Mouse (Mus musculus): ENCODE data around the gene Aars2. TPM values are rescaled to one million over a fixed set of nuclear protein-coding genes. Genes with fewer than 3 reads are reported as not detected.

The Aars2 gene
- polyA plus RNA-seq, 1 experiment from 2014 or later = 20.5 TPM

DNA sequence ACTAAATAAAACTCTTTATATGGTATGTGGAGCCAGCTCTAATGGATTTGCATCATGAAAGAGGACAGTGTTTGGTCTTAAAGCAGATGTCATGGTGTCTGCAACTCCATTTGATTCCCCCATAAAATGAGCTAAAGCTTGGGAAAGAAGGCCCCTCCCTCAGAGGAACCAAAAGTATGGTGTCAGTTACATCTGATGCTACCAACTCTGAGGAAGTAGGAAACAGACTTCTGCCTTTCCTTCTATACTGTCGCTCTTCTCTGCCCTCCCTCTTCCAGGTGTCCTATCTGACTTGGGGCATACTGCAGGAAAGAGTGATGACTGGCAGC lies 59.4 kb downstream of the Aars2 start:
- whole genome bisulfite sequencing = 94% methylated on average over 1 of the region's 1 CpGs
- H3K27ac ChIP-seq = no peak overlapping the region
- 0 out of 2 replicates have a peak overlapping the region, but pooled peaks have one; percentile 2 for H3K4me3 ChIP-seq
- no peaks in the 10 kb centered on the region for H3K27me3 ChIP-seq (replicated peaks)
- H3K9ac ChIP-seq = no peak overlapping the region
- H3K36me3 ChIP-seq (replicated peaks) = peaks cover 48% of the 10 kb centered on the region
- no peak for ATAC-seq (replicated peaks)
- no peaks in the 10 kb centered on the region for H3K9me3 ChIP-seq
- no peak overlapping the region for H3K4me2 ChIP-seq
- H3K4me1 ChIP-seq = peaks cover 43% of the 10 kb centered on the region

DNA sequence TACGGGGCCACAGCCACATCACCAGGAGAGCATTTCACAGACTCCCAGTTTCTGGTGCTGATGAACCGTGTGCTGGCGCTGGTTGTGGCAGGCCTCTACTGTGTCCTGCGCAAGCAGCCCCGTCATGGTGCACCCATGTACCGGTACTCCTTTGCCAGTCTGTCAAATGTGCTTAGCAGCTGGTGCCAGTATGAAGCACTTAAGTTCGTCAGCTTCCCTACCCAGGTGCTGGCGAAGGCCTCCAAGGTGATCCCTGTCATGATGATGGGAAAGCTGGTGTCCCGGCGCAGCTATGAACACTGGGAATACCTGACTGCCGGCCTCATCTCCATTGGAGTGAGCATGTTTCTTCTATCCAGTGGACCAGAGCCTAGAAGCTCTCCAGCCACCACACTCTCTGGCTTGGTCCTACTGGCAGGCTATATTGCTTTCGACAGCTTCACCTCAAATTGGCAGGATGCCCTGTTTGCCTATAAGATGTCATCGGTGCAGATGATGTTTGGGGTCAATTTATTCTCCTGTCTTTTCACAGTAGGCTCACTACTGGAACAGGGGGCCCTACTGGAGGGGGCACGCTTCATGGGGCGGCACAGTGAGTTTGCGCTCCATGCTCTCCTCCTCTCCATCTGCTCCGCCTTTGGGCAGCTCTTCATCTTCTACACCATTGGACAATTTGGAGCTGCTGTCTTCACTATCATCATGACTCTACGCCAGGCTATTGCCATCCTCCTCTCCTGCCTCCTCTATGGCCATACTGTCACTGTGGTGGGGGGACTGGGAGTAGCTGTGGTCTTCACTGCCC lies 59.9 kb downstream of the Aars2 start:
- peaks cover 53% of the 10 kb centered on the region for H3K36me3 ChIP-seq (replicated peaks)
- no peak overlapping the region for H3K4me2 ChIP-seq
- WGBS = 70% methylated on average over 18 of the region's 18 CpGs
- H3K9ac ChIP-seq = no peak overlapping the region
- 0 out of 2 replicates have a peak overlapping the region, but pooled peaks have one; percentile 2 for H3K4me3 ChIP-seq
- no peaks in the 10 kb centered on the region for H3K9me3 ChIP-seq
- no peak for ATAC-seq (replicated peaks)
- H3K27ac ChIP-seq = no peak overlapping the region
- H3K27me3 ChIP-seq (replicated peaks) = no peaks in the 10 kb centered on the region
- peaks cover 48% of the 10 kb centered on the region for H3K4me1 ChIP-seq

DNA sequence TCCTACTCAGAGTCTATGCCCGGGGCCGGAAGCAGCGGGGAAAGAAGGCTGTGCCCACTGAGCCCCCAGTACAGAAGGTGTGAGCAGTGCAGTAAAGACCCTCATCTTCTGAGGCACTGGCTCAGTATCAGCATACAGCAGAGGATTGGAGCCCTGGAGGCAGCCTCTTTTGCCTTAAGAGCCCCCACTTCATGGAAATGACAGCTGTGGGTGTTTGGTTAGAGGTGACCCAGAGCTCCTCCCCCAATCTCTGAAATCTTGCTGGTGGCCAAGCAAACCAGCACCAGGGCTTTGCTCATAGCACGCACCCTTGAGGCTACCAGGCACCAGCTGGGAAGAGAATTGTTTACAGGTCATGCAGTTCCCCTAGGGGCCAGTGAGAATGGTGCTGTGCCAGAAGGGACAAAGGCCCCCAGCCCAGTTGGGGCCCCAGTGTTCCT lies 60.5 kb downstream of the Aars2 start:
- H3K4me1 ChIP-seq = peaks cover 54% of the 10 kb centered on the region
- H3K4me3 ChIP-seq = no peak overlapping the region
- H3K36me3 ChIP-seq (replicated peaks) = peaks cover 55% of the 10 kb centered on the region
- H3K9me3 ChIP-seq = no peaks in the 10 kb centered on the region
- H3K9ac ChIP-seq = no peak overlapping the region
- 37% methylated on average over 4 of the region's 4 CpGs for WGBS
- no peak overlapping the region for H3K4me2 ChIP-seq
- H3K27me3 ChIP-seq (replicated peaks) = no peaks in the 10 kb centered on the region
- no peak overlapping the region for H3K27ac ChIP-seq
- no peak for ATAC-seq (replicated peaks)

DNA sequence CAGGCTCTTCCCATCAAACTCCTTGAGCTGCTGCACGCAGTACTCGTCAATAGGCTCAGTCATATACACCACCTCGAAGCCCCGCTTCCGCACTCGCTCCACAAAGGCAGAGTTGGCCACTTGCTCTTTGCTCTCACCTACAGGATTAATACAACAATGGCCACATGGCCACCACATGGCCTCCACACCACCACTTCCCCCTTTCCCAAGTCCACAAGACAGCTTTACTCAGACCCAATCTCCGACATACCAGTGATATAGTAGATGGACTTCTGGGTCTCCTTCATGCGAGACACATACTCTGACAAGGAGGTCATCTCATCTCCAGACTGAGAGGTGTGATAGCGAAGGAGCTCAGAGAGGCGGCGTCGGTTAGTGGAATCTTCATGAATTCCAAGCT lies 62.3 kb downstream of the Aars2 start:
- H3K4me2 ChIP-seq = no peak overlapping the region
- H3K9me3 ChIP-seq = no peaks in the 10 kb centered on the region
- H3K27ac ChIP-seq = no peak overlapping the region
- peaks cover 55% of the 10 kb centered on the region for H3K36me3 ChIP-seq (replicated peaks)
- 91% methylated on average over 12 of the region's 12 CpGs for WGBS
- no peak for ATAC-seq (replicated peaks)
- H3K4me3 ChIP-seq = no peak overlapping the region
- peaks cover 54% of the 10 kb centered on the region for H3K4me1 ChIP-seq
- no peak overlapping the region for H3K9ac ChIP-seq
- H3K27me3 ChIP-seq (replicated peaks) = no peaks in the 10 kb centered on the region

DNA sequence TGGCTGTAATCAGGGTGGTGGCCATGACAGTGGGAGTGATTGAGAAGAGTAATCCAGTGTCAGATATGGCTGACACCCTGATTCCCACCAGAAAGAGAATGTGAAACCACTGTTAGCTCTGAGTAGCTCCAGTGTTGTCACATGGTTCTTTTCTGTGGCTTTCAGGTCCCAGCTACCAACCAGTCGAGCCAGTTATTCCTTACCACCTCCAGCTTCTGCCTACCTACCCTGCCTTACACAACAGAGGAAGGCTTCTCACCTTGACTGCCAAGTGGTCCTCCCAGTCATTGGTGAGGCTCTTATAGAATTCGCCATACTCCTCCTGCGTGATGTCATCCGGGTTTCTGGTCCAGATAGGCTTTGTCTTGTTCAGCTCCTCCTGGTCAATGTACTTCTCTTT lies 63.4 kb downstream of the Aars2 start:
- Histone ChIP-seq H3K27ac (no peak overlapping the region), H3K4me1 (peaks cover 53% of the 10 kb centered on the region), H3K9me3 (no peaks in the 10 kb centered on the region), H3K36me3 (replicated peaks) (peaks cover 55% of the 10 kb centered on the region), H3K9ac (no peak overlapping the region), H3K27me3 (replicated peaks) (no peaks in the 10 kb centered on the region), H3K4me3 (no peak overlapping the region), H3K4me2 (no peak overlapping the region)
- WGBS = 84% methylated on average over 4 of the region's 4 CpGs
- ATAC-seq (replicated peaks) = no peak

Other genes starting within 250 kb of the Aars2 start
- gene Cdc5l, start 73.1 kb upstream of the Aars2 start, polyA plus RNA-seq (2015; fragmentation: Nextera tagmentation; extraction: Ambion mirVana) = 61.3 and 62.1 TPM in 2 replicates
- 1.6 TPM in 2 replicates for gene Spats1, start 31.4 kb upstream of the Aars2 start, polyA plus RNA-seq (2015; fragmentation: Nextera tagmentation; extraction: Ambion mirVana)
- 6.0 and 6.2 TPM in 2 replicates for gene Tcte1, start 16.6 kb downstream of the Aars2 start, polyA plus RNA-seq (2015; fragmentation: Nextera tagmentation; extraction: Ambion mirVana)
- 32.1 and 33.9 TPM in 2 replicates for gene Tmem151b, start 42.8 kb downstream of the Aars2 start, polyA plus RNA-seq (2015; fragmentation: Nextera tagmentation; extraction: Ambion mirVana)
- gene Nfkbie, start 48.9 kb downstream of the Aars2 start, polyA plus RNA-seq (2015; fragmentation: Nextera tagmentation; extraction: Ambion mirVana) = 3.5 and 5.3 TPM in 2 replicates
- 85.5 and 93.4 TPM in 2 replicates for gene Slc35b2, start 57.0 kb downstream of the Aars2 start, polyA plus RNA-seq (2015; fragmentation: Nextera tagmentation; extraction: Ambion mirVana)
- gene Hsp90ab1, start 66.4 kb downstream of the Aars2 start, polyA plus RNA-seq (2015; fragmentation: Nextera tagmentation; extraction: Ambion mirVana) = 1,488 and 1,537 TPM in 2 replicates
- gene Slc29a1, start 92.8 kb downstream of the Aars2 start, polyA plus RNA-seq (2015; fragmentation: Nextera tagmentation; extraction: Ambion mirVana) = 30.7 and 33.0 TPM in 2 replicates
- not detected in 2 replicates for gene Mymx, start 95.3 kb downstream of the Aars2 start, polyA plus RNA-seq (2015; fragmentation: Nextera tagmentation; extraction: Ambion mirVana)
- gene Capn11, start 152.5 kb downstream of the Aars2 start, polyA plus RNA-seq (2015; fragmentation: Nextera tagmentation; extraction: Ambion mirVana) = 0.65 and 1.2 TPM in 2 replicates
- gene Mrpl14, start 179.5 kb downstream of the Aars2 start, polyA plus RNA-seq (2015; fragmentation: Nextera tagmentation; extraction: Ambion mirVana) = 118 and 124 TPM in 2 replicates
- 173 and 177 TPM in 2 replicates for gene Tmem63b, start 180.1 kb downstream of the Aars2 start, polyA plus RNA-seq (2015; fragmentation: Nextera tagmentation; extraction: Ambion mirVana)
- gene 1600014C23Rik, start 227.0 kb downstream of the Aars2 start, polyA plus RNA-seq (2015; fragmentation: Nextera tagmentation; extraction: Ambion mirVana) = 0.61 TPM in 1 of 2 replicates, not detected in the other